Mouse (Mus musculus) urinary bladder, postnatal 14 days (tissue): Measurements from ENCODE around the gene Hspa1a.
"Not testable (repeated sequence)": the region's sequence is repeated elsewhere in the genome, so short reads cannot be mapped to it uniquely, and the experiment has no call there.

Source experiments
- DNase-seq: peaks from one replicate; pipeline ENCODE4 v3.0.0; 2021; ENCODE audit warnings: low spot score

Gene Hspa1a

GRCm38 (mm10) chr17:34964640-34965049 is 7.3 kb downstream of the Hspa1a start:
- peak; percentile 56 for DNase-seq

- DNase-seq: no peak
Observed at GRCm38 (mm10) chr17:34962841-34963240, 9.1 kb downstream of the Hspa1a start.

GRCm38 (mm10) chr17:34962125-34962524 is 9.8 kb downstream of the Hspa1a start:
- DNase-seq: no peak

GRCm38 (mm10) chr17:34960702-34961493 is 11.1 kb downstream of the Hspa1a start:
- peak; percentile 58 for DNase-seq

GRCm38 (mm10) chr17:34959881-34960515 is 12.0 kb downstream of the Hspa1a start:
- peak; percentile 68 for DNase-seq

GRCm38 (mm10) chr17:34959130-34959778 is 12.7 kb downstream of the Hspa1a start, which contains the start of gene Hspa1b:
Gene Hspa1b (minus strand): TSS chr17:34959238.
- DNase-seq: peak; percentile 85

- not testable (repeated sequence) for DNase-seq
Observed at GRCm38 (mm10) chr17:34958734-34959129, 13.2 kb downstream of the Hspa1a start.

GRCm38 (mm10) chr17:34957966-34958365 is 14.0 kb downstream of the Hspa1a start:
- not testable (repeated sequence) for DNase-seq

- DNase-seq: not testable (repeated sequence)
Observed at GRCm38 (mm10) chr17:34957291-34957690, 14.7 kb downstream of the Hspa1a start.

- no peak for DNase-seq
Observed at GRCm38 (mm10) chr17:34956340-34956739, 15.6 kb downstream of the Hspa1a start.

GRCm38 (mm10) chr17:34955884-34956283 is 16.1 kb downstream of the Hspa1a start:
- no peak for DNase-seq

GRCm38 (mm10) chr17:34954831-34955230 is 17.1 kb downstream of the Hspa1a start:
- no peak for DNase-seq

- DNase-seq: no peak
Observed at GRCm38 (mm10) chr17:34953904-34954303, 18.1 kb downstream of the Hspa1a start.

- DNase-seq: no peak
Observed at GRCm38 (mm10) chr17:34953258-34953657, 18.7 kb downstream of the Hspa1a start.

- DNase-seq: peak; percentile 84
Observed at GRCm38 (mm10) chr17:34952378-34953040, 19.4 kb downstream of the Hspa1a start.

GRCm38 (mm10) chr17:34951636-34952377 is 20.1 kb downstream of the Hspa1a start:
- no peak for DNase-seq

- no peak for DNase-seq
Observed at GRCm38 (mm10) chr17:34950514-34951455, 21.2 kb downstream of the Hspa1a start.

- no peak for DNase-seq
Observed at GRCm38 (mm10) chr17:34949553-34949969, 22.4 kb downstream of the Hspa1a start.

- not testable (repeated sequence) for DNase-seq
Observed at GRCm38 (mm10) chr17:34948721-34949552, 23.0 kb downstream of the Hspa1a start.
